Mouse (Mus musculus): ENCODE measurements around the gene Gsdmc4. TPM values are rescaled to one million over a fixed set of nuclear protein-coding genes. Genes with fewer than 3 reads are reported as not detected.
"Not testable (repeated sequence)": the region's sequence is repeated elsewhere in the genome, so short reads cannot be mapped to it uniquely, and the experiment has no call there.

Gene Gsdmc4
- 2.8 and 4.4 TPM in 2 replicates for polyA plus RNA-seq (2015; fragmentation: Nextera tagmentation; extraction: Ambion mirVana)

GRCm38 (mm10) chr15:63912197-63912596 is at the start of gene Gsdmc4:
TSS of gene Gsdmc4 (minus strand) at chr15:63912297.
- not testable (repeated sequence) for H3K27me3 ChIP-seq (ENCODE audit: control insufficient read depth, insufficient read depth, low read length); H3K27ac ChIP-seq (ENCODE audit: low read length); H3K9me3 ChIP-seq (replicated peaks; ENCODE audit: control insufficient read depth, low read length); H3K36me3 ChIP-seq (ENCODE audit: control insufficient read depth, insufficient read depth, low read length); H3K4me3 ChIP-seq (replicated peaks; ENCODE audit: low read length); H3K4me2 ChIP-seq (ENCODE audit: low read depth, low read length); H3K9ac ChIP-seq (ENCODE audit: low read length); ATAC-seq (ENCODE audit: insufficient read depth, low FRiP score); H3K4me1 ChIP-seq (ENCODE audit: control insufficient read depth, insufficient read depth, low read length)
- WGBS: 74% methylated on average over 2 of the region's 2 CpGs

GRCm38 (mm10) chr15:63960542-63960941 is 48.4 kb upstream of the Gsdmc4 start:
- no peak for ATAC-seq (ENCODE audit: insufficient read depth, low FRiP score)
- no peaks in the 10 kb centered on the region for H3K27me3 ChIP-seq (ENCODE audit: control insufficient read depth, insufficient read depth, low read length)
- H3K4me3 ChIP-seq (replicated peaks; ENCODE audit: low read length): no peak overlapping the region
- WGBS: 92% methylated on average over 2 of the region's 2 CpGs
- H3K9ac ChIP-seq (ENCODE audit: low read length): no peak overlapping the region
- H3K9me3 ChIP-seq (replicated peaks; ENCODE audit: control insufficient read depth, low read length): no peaks in the 10 kb centered on the region
- H3K4me1 ChIP-seq (ENCODE audit: control insufficient read depth, insufficient read depth, low read length): no peaks in the 10 kb centered on the region
- H3K36me3 ChIP-seq (ENCODE audit: control insufficient read depth, insufficient read depth, low read length): no peaks in the 10 kb centered on the region
- no peak overlapping the region for H3K27ac ChIP-seq (ENCODE audit: low read length)
- no peak overlapping the region for H3K4me2 ChIP-seq (ENCODE audit: low read depth, low read length)

DNA sequence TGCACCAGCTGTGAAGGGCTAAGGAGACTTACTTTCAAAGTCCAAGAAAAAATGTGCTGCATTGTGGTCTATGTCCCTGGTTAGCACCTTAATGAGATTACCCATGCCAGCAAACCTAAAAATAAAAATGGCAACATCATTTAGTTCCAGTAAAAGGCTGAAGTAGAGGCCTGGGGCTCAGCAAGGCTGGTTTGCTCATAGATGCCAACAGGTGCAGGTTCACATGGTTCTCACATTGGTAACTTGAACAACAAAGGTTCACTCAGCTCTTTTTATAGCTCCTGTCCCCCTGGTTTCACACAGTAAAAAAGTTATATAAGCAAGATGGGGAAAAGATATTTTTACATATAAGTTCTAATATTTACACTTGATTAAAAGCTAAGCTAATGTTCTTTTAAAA is 45.5 kb upstream of the Gsdmc4 start:
- ATAC-seq (ENCODE audit: insufficient read depth, low FRiP score): no peak
- no peak overlapping the region for H3K9ac ChIP-seq (ENCODE audit: low read length)
- H3K27me3 ChIP-seq (ENCODE audit: control insufficient read depth, insufficient read depth, low read length): no peaks in the 10 kb centered on the region
- H3K4me2 ChIP-seq (ENCODE audit: low read depth, low read length): no peak overlapping the region
- H3K4me1 ChIP-seq (ENCODE audit: control insufficient read depth, insufficient read depth, low read length): no peaks in the 10 kb centered on the region
- H3K27ac ChIP-seq (ENCODE audit: low read length): no peak overlapping the region
- no peak overlapping the region for H3K4me3 ChIP-seq (replicated peaks; ENCODE audit: low read length)
- no peaks in the 10 kb centered on the region for H3K9me3 ChIP-seq (replicated peaks; ENCODE audit: control insufficient read depth, low read length)
- H3K36me3 ChIP-seq (ENCODE audit: control insufficient read depth, insufficient read depth, low read length): no peaks in the 10 kb centered on the region

- Histone ChIP-seq H3K27me3 (ENCODE audit: control insufficient read depth, insufficient read depth, low read length) (no peaks in the 10 kb centered on the region), H3K9ac (ENCODE audit: low read length) (no peak overlapping the region), H3K36me3 (ENCODE audit: control insufficient read depth, insufficient read depth, low read length) (no peaks in the 10 kb centered on the region), H3K4me1 (ENCODE audit: control insufficient read depth, insufficient read depth, low read length) (no peaks in the 10 kb centered on the region), H3K9me3 (replicated peaks; ENCODE audit: control insufficient read depth, low read length) (no peaks in the 10 kb centered on the region), H3K27ac (ENCODE audit: low read length) (no peak overlapping the region), H3K4me3 (replicated peaks; ENCODE audit: low read length) (no peak overlapping the region), H3K4me2 (ENCODE audit: low read depth, low read length) (no peak overlapping the region)
- no peak for ATAC-seq (ENCODE audit: insufficient read depth, low FRiP score)
- WGBS: 58% methylated on average over 4 of the region's 4 CpGs
Measured at GRCm38 (mm10) chr15:63953256-63953655, 41.2 kb upstream of the Gsdmc4 start.

DNA sequence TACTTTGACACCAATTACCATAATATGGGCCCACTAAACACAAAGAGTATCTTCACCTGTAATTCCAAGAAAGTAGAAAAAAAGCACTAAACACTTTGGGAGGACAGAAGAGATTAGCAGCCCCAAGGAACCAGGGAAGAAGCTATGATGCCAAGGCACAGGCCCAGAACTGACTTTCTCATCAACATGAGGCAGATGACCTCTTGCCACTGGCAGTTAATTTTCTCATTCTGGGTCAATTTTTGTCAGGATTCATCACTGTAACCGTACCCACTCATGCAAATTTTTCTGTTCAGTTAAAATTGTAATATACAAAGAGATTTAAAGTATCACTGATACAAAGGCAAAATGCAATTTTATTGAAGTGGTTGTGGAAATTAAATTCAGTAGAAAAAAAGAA is 29.1 kb upstream of the Gsdmc4 start:
- H3K4me2 ChIP-seq (ENCODE audit: low read depth, low read length): no peak overlapping the region
- no peaks in the 10 kb centered on the region for H3K27me3 ChIP-seq (ENCODE audit: control insufficient read depth, insufficient read depth, low read length)
- H3K9me3 ChIP-seq (replicated peaks; ENCODE audit: control insufficient read depth, low read length): no peaks in the 10 kb centered on the region
- H3K36me3 ChIP-seq (ENCODE audit: control insufficient read depth, insufficient read depth, low read length): peaks cover 4% of the 10 kb centered on the region
- WGBS: 84% methylated on average over 1 of the region's 1 CpGs
- ATAC-seq (ENCODE audit: insufficient read depth, low FRiP score): no peak
- H3K4me3 ChIP-seq (replicated peaks; ENCODE audit: low read length): no peak overlapping the region
- no peaks in the 10 kb centered on the region for H3K4me1 ChIP-seq (ENCODE audit: control insufficient read depth, insufficient read depth, low read length)
- no peak overlapping the region for H3K9ac ChIP-seq (ENCODE audit: low read length)
- H3K27ac ChIP-seq (ENCODE audit: low read length): no peak overlapping the region

DNA sequence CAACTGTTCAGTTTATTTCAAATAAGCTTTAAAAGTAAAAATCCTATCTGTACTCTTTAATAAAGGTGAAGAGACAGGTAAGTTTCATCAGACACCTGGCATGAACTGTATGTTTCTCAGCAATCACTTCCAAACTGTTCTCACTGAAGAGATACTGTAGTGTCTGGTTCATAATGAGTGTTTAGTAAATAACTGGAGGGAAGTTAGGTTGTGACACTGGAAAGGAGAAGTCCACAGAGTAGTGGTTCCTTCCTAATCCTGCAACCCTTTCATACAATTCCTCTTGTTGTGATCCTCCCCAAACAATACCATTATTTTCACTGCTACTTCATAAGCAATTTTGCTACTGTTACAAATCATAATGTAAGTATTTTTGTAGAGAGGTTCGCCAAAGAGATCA is 20.6 kb upstream of the Gsdmc4 start:
- no peak overlapping the region for H3K27ac ChIP-seq (ENCODE audit: low read length)
- H3K4me3 ChIP-seq (replicated peaks; ENCODE audit: low read length): no peak overlapping the region
- WGBS: 94% methylated on average over 1 of the region's 1 CpGs
- H3K4me1 ChIP-seq (ENCODE audit: control insufficient read depth, insufficient read depth, low read length): no peaks in the 10 kb centered on the region
- no peaks in the 10 kb centered on the region for H3K27me3 ChIP-seq (ENCODE audit: control insufficient read depth, insufficient read depth, low read length)
- ATAC-seq (ENCODE audit: insufficient read depth, low FRiP score): no peak
- H3K9ac ChIP-seq (ENCODE audit: low read length): no peak overlapping the region
- no peak overlapping the region for H3K4me2 ChIP-seq (ENCODE audit: low read depth, low read length)
- peaks cover 13% of the 10 kb centered on the region for H3K36me3 ChIP-seq (ENCODE audit: control insufficient read depth, insufficient read depth, low read length)
- no peaks in the 10 kb centered on the region for H3K9me3 ChIP-seq (replicated peaks; ENCODE audit: control insufficient read depth, low read length)

DNA sequence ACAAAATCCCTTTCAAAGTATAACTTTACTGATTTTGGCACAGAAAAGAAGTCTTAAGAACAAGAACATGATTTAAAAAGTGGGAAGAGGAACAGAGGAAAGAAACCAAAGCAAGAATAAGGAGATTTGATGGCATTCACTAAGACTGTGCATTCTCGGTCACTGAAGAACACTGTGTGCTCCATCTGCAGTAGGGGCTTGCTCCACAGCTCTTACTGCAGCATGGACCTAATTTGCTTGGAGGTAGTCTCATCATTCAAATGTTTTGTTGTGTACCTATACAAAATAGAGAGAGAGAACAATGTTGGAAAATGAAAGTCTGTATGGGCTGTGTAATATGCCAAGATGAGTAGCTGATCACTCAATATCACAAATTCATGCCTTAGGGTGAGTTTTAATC is 19.3 kb upstream of the Gsdmc4 start:
- no peak overlapping the region for H3K27ac ChIP-seq (ENCODE audit: low read length)
- no peak overlapping the region for H3K4me2 ChIP-seq (ENCODE audit: low read depth, low read length)
- H3K9me3 ChIP-seq (replicated peaks; ENCODE audit: control insufficient read depth, low read length): no peaks in the 10 kb centered on the region
- no peaks in the 10 kb centered on the region for H3K27me3 ChIP-seq (ENCODE audit: control insufficient read depth, insufficient read depth, low read length)
- no peak overlapping the region for H3K9ac ChIP-seq (ENCODE audit: low read length)
- H3K4me3 ChIP-seq (replicated peaks; ENCODE audit: low read length): no peak overlapping the region
- ATAC-seq (ENCODE audit: insufficient read depth, low FRiP score): no peak
- 86% methylated on average over 1 of the region's 1 CpGs for WGBS
- peaks cover 13% of the 10 kb centered on the region for H3K36me3 ChIP-seq (ENCODE audit: control insufficient read depth, insufficient read depth, low read length)
- no peaks in the 10 kb centered on the region for H3K4me1 ChIP-seq (ENCODE audit: control insufficient read depth, insufficient read depth, low read length)

DNA sequence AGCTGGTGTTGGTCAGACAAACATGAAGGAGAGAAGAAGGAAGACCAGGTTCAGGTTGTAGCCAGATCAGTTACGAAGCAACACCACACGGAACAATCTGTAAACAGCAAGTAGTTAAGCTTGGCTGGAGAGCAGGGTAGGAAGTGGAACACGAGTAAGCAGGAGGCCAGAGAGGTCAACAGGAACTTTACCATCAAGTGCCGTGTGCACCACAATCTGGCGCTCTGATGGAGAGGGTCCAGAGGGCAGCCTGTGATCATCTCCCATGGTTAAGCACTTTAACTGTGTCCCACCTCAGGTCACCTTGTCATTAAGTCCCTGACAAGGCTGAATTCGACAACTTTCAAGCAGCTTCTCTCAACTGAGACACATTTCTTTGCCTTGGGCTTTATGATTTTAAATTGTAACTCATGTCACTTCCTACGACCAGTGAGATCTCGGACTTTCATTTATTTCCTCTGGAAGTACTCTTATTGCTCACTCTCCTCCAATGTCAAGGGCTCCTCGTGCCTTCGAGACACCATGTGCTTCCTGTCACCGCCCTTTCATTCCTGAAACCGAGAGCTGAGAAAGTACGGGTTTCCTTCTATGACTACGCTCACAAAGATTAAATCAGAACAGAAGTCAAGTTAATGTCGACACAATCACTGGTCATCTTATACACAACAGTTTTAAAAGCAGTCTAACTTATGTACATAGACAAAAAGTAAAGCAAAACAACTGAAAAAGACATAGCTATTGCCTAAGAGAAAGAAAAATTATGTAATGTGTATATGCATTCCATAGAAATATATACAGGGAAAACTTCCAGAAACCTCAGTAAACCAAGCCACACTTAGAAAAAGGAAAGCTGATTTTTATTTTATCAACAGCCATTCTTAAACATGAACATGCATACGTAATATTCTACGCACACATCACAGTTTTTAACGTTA is 18.3 kb upstream of the Gsdmc4 start:
- Histone ChIP-seq H3K36me3 (ENCODE audit: control insufficient read depth, insufficient read depth, low read length) (peaks cover 13% of the 10 kb centered on the region), H3K9ac (ENCODE audit: low read length) (no peak overlapping the region), H3K4me2 (ENCODE audit: low read depth, low read length) (no peak overlapping the region), H3K4me3 (replicated peaks; ENCODE audit: low read length) (no peak overlapping the region), H3K27me3 (ENCODE audit: control insufficient read depth, insufficient read depth, low read length) (no peaks in the 10 kb centered on the region), H3K4me1 (ENCODE audit: control insufficient read depth, insufficient read depth, low read length) (no peaks in the 10 kb centered on the region), H3K9me3 (replicated peaks; ENCODE audit: control insufficient read depth, low read length) (no peaks in the 10 kb centered on the region), H3K27ac (ENCODE audit: low read length) (no peak overlapping the region)
- ATAC-seq (ENCODE audit: insufficient read depth, low FRiP score): no peak
- 77% methylated on average over 18 of the region's 18 CpGs for WGBS

DNA sequence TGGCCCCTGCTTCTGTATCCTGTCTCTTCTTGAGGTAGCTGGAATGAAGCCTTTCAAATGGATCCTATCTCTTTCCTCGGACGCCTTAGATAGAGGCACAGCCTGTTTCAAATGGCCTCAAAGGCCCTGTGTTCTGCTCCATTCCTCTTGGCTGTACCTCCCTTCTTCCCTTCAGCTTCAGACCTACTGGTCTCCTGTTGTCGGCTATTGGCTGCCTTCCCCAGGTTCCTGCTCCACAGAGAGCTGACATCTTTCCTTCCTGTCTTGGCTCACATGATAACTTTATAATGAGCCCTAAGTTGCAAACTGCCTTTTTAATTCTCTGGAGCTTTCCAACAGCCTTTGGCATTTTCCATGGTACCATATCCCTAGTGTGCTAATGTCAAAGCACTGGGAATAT is 14.1 kb upstream of the Gsdmc4 start:
- Histone ChIP-seq H3K9ac (ENCODE audit: low read length) (no peak overlapping the region), H3K36me3 (ENCODE audit: control insufficient read depth, insufficient read depth, low read length) (peaks cover 7% of the 10 kb centered on the region; the same call in 1 of the 2 replicates), H3K9me3 (replicated peaks; ENCODE audit: control insufficient read depth, low read length) (no peaks in the 10 kb centered on the region), H3K27me3 (ENCODE audit: control insufficient read depth, insufficient read depth, low read length) (no peaks in the 10 kb centered on the region), H3K4me3 (replicated peaks; ENCODE audit: low read length) (no peak overlapping the region), H3K4me2 (ENCODE audit: low read depth, low read length) (no peak overlapping the region), H3K27ac (ENCODE audit: low read length) (no peak overlapping the region), H3K4me1 (ENCODE audit: control insufficient read depth, insufficient read depth, low read length) (no peaks in the 10 kb centered on the region)
- no peak for ATAC-seq (ENCODE audit: insufficient read depth, low FRiP score)
- WGBS: 84% methylated on average over 3 of the region's 3 CpGs
